Mouse (Mus musculus): ENCODE measurements around the gene Snd1.

DNA sequence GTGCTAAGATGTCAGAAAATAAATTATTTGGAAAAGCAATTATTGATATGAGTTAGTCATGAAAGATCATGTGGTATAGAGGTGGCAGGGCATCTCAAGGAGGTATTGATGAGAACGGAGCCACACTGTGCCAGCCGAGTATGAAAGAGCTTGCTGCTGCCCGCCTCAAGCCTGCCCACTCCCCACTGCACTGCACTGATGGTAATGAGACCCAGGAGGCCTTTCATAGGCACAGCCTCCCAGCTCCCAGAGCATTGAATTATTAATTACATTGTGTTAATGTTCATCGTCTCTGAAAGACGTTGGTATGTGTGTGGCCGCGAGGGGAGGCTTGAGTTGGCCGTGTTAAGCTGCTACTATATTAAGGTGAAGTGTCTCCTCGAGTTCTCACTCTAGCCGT, 390.2 kb downstream of the Snd1 start:
- TF ChIP-seq CTCF (IDR thresholded peaks at IDR 0.05; ENCODE audit: low read depth) = no peak
- no peak for TF ChIP-seq EP300 (IDR thresholded peaks at IDR 0.05; ENCODE audit: low read depth)

All from liver, embryonic 14.5 days (tissue).